Mouse (Mus musculus) gastrocnemius, adult 8-10 months (tissue): ENCODE measurements around the gene Gm42906. TPM values are rescaled to one million over a fixed set of nuclear protein-coding genes. Genes with fewer than 3 reads are reported as not detected.

Source experiments
- DNase-seq, 2 experiments: peaks; one replicate each; pipeline ENCODE4 v3.0.0; 2022; ENCODE audit warnings: low spot score in 2 of 2
- total RNA-seq, 4 experiments: library from RNA; stranded (reverse); gene quantifications; 2 replicates each; pipeline ENCODE4 v1.2.4; 2022

Gm42906 gene
- total RNA-seq, 4 experiments from 2014 or later = 1.4 to 1.7 TPM; not detected in 2

DNA sequence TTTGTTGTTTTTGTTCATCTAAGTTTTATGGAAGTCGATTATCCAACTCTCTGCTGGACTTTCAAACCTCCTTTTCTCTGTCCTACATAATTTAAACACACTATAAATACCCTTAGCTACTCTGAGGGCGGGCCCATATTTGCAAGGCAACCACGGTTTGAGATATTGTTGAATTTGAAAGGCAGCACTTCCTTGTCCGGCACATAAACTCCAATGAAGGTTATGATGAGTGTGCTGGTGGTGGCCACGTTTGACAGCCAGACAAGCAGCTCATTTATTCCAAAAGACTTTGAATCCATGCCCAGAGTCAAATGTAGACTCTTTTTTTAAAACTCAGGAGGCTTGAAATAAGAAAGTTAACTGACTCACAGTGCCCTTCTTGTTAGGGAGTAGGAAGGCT, 33.3 kb downstream of the Gm42906 start:
- no peak for DNase-seq

DNA sequence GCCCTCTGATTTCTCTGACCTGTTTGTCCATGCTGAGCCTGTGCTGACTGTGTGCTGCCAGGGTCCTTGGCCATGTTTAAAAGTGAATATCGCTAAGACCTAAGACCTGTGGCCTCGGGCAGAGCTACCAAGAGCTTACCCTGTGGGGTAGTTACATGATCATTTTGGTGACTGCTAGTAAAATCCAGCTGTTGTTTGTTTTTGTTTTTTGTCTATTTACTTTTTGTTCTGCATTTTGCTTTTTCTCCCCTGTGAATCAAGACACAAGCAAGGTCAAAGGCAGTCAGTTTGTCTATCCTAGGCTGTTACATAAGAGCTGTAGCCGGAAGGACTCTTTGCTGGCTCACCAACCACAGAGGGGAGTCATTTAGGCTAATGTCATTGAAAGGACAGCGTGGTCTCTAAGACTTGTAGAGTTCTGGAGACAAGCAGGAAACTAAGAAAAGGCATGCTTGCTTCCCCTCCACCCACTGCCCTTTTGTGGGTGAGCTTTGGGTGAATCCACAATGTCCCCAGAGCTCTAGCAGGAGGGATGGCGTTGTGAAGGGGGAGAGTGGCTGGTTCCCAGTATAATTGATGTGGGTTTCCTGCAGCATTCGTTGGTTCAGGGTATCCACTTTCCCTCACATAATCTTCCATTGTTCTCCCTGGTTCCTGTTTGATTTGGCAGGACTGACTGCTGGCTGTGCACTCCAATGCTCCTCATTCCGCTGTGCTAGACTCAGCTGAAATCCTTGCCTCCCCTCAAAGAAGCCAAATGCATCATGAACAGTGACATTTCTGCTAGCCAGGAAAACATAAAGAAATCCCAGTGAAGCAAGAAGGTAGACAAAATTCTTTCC, 33.9 kb downstream of the Gm42906 start:
- DNase-seq = no peak

DNA sequence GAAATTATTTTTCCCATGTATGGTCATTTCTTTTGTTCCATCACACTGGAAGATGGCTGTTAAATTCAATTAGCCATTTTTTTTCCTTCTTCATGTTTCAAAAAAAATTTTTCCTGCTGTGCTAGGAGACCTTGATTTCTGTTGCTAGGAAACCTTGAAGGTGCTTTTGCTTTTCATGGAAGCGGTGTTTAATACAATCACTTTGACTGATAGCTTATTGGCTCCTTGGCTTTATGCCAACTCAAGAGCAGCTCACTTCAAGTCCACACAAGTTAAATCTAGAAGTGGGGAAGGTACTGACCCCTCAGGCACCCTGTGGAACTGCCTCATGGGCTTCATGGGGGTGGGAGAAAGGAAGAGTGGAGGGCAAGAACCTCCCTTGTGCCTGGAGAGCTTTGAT, 38.1 kb downstream of the Gm42906 start:
- DNase-seq = no peak

DNA sequence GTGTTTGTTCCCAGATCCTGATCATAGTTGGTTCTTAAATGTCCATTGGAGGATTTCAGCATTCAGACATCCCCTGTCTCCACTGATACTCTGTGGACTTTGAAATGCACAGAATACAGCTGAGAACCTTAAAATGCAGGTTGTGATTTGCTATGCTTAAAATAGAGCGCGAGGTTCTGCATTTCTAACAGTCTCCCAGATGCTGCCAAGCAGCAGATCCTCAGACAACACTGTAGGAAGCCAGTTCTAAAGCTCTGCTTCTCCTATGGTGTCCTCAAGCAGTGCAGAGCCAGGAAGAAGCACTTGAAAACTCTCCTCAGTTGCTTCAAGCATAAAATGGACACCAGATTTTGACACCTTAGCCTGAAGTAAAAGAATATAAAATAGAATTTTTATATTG, 48.1 kb downstream of the Gm42906 start:
- DNase-seq = no peak

DNA sequence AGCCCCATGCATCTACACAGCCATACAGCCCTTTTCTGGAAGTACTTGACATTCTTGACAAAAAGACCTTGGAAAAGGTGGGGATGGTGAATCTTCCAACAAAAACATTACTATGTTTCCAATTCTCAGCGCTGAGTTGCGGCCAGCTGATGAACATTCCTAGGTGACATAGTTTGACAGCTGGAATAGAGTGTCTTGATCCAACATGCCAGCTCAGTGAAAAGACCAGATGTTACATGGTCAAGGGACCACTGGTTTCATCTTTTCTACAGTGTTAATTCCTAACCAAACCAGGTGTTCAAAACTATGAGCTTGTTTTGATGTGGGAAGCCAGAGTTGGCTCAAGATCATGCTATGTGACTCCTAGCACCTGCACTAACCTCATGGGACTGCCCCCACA, 48.8 kb downstream of the Gm42906 start:
- DNase-seq = no peak

DNA sequence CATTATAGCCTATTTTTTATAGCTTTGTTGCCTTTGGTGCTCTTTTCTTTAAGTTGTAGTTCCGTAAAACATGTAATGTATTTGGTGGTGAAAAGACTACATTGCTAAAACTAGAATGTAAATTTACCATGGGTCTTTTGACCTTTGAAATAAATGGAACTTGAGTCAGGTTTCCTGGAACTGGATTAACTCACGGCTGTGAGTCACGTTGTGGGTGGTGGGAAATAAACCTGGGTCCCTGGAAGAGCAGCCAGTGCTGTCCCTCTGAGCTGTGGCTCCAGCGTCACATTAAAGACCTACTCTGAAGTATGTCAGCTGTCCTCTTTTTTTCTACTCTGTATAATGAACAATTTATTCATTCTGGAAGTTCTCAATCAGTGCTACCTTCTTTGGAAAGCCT, 51.0 kb downstream of the Gm42906 start:
- no peak for DNase-seq

DNA sequence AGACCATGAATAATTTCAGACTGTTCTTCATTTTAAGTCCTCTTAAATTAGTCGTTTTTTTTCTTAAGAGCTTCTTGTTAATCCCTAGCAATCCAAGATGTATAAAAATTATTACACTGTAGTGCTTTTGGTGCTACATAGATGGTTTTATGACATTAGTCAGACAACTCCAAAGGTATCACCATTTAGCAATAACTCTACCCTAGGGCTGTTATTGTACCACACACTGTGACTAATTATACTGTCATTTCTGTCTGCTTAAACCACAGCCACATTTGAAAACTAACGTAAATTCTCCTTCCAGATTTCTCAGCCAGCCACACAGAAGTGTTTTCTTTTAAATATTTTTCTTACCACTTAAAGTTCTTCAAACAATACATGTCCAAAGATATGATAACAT, 53.1 kb downstream of the Gm42906 start:
- DNase-seq = no peak

DNA sequence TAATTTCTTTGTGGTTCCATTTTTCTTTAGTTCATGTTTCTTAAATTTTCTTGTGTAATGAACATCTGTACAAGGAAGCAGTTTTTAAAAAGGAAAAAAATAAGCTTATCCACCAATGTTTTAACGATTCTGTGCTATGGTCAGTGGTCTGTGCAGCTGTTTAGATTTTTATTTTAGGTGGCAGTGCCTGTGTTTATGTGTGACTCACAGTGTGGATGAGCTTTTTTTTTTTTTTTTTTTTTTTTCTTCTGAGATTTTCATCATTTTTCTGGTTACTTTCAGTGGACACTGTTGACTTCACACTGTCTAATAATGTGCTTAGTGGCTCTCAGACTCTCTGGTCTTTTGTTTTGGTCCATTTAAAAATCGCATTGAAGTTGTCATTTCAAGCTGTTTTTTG, 56.8 kb downstream of the Gm42906 start:
- no peak for DNase-seq

DNA sequence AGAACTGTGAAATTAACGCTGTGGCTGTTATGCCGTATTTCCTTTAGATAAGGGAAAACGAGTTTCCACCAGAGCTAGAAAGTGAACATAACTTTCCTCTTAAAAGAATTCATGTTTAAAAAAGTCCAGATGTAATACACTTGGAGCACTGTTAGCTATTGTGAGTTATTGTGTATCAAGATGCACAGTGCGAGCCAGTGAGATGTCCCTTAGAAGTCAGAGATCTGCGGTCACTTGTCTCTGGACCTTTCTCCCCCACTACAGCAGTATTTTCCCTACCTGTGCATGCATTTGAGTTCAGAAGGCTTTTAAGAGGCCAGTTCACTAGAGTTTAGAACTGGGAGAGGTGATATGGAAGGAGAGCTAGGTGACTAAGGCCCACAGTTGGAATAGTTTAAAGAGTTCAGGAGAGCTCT, 58.6 kb downstream of the Gm42906 start:
- DNase-seq = no peak

DNA sequence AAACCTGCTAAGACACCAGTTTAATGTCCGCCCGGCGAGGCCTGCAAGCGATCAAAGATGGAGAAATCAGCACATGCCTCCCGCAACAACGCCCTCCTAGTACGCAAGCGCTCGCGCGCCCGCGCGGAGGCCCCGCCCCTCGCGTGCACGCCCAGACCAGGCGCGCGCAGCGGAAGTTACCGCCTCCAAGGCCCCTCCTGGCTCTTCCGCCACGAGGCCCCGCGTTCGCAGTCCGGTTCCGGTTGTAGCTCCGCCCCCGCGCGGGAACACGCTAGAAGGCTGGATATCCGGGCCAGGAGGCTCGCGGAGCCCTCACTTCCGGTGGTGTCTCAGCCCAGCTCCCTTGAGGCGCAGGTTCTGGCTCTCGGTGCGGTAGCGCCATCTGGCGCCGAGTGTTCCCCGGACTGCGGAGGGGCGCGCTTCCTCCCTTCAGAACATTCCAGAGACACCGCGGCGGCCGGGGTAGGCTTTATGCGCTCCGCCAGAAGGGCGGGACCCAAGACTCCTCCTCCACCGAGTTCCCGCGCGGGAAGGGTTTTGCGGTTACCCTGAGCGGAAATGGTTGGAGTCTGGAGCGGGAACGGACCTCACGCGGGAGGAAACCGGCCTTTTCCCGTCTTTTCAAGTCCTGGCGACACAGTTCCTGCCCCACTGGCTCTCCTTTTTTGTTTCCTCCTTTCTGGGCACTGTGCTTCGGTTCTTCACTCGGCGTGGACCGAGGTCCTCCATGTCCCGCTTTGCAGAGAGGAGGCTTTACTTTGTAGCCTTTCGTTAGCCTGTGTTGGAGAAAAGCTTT, 59.4 kb downstream of the Gm42906 start:
- DNase-seq = peak; percentile 99 to 100

DNA sequence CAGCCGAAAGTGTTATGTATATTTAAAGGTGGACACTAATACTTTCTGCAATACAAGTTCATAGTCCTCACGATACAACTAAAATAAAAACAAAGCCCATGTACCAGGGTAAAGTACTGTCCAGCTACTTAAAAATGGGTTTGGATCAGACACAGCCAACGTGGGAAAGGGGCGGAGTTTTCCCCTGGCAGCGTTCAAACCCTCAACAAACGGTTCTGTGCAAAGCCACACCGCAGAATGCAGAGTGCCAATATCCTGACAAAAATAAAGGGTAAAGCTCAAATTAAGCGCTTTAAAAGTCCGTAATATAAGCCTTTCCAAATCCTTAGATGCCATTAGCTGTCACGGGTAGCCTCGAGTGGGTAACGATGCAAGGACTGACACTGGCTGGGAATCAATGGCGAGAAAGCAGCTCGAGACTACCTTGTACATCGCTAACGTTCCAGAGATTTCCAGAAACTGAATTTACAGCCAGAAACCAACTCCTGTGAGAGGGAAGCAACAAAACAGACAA, 60.0 kb downstream of the Gm42906 start:
- DNase-seq = peak; percentile 13 to 23

DNA sequence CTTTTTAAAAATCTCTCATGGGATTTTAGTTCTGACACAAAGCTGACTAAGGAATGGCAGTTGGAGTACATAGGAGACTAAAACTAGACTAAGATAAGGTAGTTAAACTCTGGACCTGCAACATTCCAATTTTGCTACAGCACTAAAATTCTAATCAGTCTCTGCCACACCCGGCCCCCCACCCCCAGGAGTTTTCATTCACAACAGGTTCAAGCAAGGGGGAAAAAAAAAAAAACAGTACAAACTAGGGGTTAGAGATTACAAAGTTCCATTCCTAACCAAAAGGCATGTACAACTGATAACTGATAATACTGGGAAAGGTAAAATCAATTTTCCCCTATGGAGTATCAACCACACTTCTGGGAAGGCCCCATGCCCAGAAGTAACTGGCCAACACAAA, 60.6 kb downstream of the Gm42906 start:
- DNase-seq = no peak

DNA sequence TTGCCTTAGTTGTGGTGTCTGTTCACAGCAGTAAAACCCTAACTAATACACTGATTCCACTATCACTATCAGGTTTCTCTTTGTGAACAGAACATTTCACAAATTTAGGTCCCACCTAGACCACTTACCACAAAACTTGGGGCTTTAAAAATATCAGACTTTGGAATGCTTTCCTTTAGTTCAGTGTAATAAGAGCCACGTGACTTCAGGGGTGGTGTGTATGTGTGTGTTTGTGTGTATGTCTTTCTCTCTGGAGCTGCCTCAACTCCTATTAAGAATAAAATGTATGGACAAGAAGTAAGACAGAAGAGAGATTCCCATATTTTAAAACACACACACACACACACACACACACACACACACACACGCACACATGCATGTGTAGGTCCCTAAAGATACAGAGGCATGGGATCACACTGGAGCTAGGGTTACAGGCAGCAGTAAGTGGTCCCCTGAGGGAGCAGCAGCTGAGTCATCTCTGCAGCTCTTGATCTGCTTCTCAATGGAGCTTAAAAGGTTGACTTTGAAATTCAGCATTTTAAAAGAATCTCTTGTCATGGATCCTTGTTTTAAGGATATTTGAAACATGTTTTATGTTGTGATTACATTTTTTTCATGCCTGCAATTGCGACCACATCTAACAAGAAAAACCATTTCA, 64.5 kb downstream of the Gm42906 start:
- DNase-seq = no peak

DNA sequence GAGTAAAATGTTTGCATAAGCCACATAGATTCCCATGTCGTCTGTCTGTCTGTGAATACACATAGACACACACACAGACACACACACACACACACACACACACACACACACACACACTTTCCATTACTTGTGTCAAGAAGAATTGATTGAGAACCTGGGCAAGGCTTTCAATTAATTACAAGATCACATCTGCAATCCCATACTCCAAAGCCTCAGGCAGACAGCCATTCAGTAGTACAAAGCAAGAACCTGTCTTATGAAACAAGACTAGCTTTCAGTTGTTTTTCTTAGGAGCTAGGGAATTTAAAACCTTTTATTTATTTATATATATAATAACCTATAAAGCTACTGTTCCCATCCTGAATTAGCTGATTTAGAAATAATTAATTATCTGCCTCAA, 78.3 kb downstream of the Gm42906 start:
- DNase-seq = no peak

DNA sequence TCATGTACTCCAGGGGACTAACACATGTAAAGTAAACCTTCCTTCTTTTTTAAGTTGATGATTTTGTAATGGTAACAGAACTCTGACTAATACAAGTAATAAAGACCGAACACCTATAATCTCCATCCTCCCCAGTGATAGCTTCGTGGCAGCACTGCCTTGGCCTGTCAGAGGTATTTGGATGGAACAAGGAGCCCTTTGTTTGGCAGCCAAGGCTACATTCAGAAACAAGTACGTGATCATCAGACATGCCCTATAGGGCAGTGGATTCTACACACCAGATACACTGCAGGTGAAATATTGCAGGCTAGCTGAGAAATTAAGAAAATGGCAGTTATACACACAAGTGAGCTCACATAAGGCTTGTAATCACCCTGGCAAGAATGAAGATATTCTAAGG, 79.5 kb downstream of the Gm42906 start:
- DNase-seq = no peak

DNA sequence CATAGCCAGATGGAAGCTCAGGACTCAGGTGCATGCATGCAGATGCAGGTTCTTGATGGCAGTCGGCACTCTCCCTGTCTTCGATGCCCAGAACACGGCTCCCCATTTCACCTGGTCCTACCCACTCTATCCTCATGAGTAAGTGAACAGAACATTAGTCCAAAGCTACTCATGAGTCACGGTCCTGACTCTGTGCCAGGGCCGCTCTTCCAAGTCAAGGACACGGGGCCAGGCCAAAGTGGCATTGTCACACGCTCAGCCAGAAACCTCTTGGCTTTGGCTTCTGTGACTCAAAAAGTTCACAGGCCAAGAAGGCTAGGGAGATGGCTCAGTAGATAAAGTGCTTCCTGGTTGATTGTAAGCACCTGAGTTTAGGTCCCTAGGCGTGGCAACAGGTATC, 81.3 kb downstream of the Gm42906 start:
- peak in 1 of 2 experiments; percentile 3 for DNase-seq

DNA sequence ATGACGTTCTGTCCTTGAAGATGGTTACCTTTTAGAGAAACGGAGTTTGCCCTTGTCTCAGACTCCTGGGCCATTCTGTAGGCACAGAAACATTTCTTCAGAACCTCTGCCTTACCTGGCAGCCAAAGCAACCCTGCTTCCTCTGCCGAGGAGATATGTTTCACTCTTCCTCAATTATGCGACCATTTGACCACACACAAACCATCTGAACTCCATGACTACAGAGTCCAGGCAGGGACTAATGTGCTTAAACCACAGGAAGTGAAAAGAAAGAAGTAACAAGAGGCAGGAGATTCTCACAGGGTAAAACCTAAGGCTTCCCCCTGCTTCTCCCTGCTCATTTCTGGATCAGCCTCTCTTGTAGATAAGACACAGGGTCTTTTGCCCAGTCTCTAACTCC, 83.2 kb downstream of the Gm42906 start:
- DNase-seq = no peak

DNA sequence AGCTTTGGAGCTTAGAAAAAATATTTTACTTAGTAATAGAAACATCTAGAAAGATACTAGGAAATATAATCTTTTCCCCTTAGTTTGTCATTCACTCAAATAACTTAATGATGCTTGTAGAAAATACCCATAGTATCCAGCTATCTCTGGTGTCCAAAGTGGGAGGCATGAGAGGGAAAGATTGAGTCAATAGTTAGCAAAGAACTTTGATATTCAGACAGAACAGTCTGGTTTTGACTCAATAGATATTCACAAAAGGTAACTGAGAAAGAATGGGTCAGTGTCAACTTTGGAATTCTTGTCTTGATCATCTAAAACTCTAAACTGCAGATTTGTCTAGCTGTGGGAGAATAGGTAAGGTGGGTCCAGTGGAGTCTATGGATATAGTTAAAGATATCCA, 94.3 kb downstream of the Gm42906 start:
- no peak for DNase-seq

DNA sequence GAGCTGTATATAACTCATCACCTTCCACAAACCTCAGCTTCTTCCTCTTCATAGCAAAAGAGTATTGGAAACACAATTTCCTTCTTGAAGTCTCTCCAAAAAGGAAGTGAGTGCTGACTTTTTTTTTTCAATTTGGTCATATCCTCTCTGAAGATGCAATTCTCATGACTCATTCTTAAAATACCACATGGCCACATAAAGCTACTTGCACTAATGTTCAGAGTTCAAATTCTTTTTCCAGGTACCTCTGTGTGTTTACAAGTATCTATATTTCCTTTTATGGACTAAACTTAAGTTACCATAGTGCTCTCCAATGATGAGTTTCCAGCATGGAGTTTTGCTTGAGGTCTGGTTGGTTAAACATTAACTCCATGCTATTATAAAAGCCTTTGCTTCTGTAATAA, 94.8 kb downstream of the Gm42906 start:
- DNase-seq = no peak

DNA sequence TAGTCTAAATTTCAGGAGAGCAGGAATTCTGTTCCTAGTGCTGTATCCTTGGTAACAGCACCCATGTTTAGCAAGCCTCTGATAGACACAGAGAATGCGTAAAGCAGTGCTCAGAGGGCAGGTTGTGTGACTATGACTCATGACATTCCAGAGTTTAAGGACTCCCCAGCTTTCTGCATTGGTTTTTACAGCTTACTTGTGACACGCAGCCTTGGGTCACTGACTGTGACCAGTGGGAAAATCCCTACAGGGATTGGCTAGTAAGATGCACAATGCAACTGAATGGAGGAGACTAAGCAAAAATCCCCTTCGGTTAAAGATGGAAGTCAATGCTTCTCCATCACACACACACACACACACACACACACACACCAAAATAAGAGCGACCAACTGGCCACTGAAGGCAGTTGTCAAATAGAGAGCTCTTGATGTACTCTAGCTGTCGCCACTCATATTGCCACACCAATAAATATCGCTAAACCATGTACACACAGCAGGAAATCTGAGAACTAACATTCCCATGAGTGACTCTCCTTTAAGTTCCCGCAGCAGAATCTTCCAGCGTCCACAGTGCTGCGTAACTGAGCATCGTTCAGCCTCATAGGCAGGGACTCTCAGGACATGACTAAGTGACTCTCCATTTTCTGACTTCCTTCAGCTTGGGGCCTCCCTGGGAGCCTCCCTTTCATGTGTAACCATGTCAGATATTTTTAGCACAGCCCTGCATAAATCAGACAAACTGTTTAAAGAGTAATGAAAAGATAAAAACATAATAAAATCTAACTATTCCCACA, 112.0 kb downstream of the Gm42906 start:
- DNase-seq = no peak

DNA sequence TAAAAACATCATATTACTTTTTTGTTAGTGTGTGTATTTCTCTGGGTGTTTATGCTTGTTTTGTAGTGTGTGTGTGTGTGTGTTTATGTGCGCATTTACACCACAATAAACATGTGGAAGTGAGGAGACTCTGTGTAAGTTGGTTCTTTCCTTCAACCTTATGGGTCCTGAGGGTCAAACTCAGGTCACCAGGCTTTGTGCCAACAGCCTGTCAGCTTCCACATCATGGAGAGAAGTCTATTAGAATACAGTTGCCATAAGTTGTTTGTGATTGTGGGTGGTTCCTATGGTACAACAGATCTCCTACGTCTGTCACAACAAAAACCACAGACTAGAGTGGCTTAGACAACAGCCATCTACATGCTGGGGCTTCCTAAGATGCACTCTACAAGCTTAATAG, 127.7 kb downstream of the Gm42906 start:
- no peak for DNase-seq
